Mouse (Mus musculus) small intestine, adult 2 months (tissue): ENCODE measurements around the gene Wdr4. TPM values are rescaled to one million over a fixed set of nuclear protein-coding genes. Genes with fewer than 3 reads are reported as not detected.

Source experiments
- H3K27ac ChIP-seq: fragments of 200-500 bp; 2 replicates; pipeline ENCODE4 v1.5.1; 2012; ENCODE audit warnings: low read depth, low read length, control low read depth, inconsistent platforms; ENCODE audit not compliant: insufficient read depth
- H3K27me3 ChIP-seq: fragments of 200-500 bp; 2 replicates; pipeline ENCODE4 v1.6.1; 2012; ENCODE audit warnings: mild to moderate bottlenecking, moderate library complexity, low read length, inconsistent platforms; ENCODE audit not compliant: control insufficient read depth, insufficient read depth
- H3K36me3 ChIP-seq: fragments of 200-500 bp; 2 replicates; pipeline ENCODE4 v1.6.1; 2012; ENCODE audit warnings: mild to moderate bottlenecking, low read length, control low read depth, inconsistent platforms; ENCODE audit not compliant: control insufficient read depth, insufficient read depth
- H3K4me1 ChIP-seq: fragments of 200-500 bp; 2 replicates; pipeline ENCODE4 v1.6.1; 2012; ENCODE audit warnings: low read length, inconsistent platforms, mixed read lengths; ENCODE audit not compliant: control insufficient read depth, insufficient read depth, insufficient read length
- H3K4me3 ChIP-seq: fragments of 200-500 bp; 2 replicates; pipeline ENCODE4 v1.5.1; 2012; ENCODE audit warnings: low read depth, mild to moderate bottlenecking, control low read depth, inconsistent platforms, low read length, moderate library complexity
- CTCF ChIP-seq: fragments of 200-500 bp; IDR thresholded peaks from 2 replicates; pipeline ENCODE4 v1.5.1; 2012; ENCODE audit warnings: low read depth, mild to moderate bottlenecking, control low read depth, inconsistent platforms, low read length, moderate library complexity, mixed read lengths; ENCODE audit not compliant: insufficient replicate concordance, insufficient read length; ENCODE audit errors: extremely low read depth
- POLR2A ChIP-seq: fragments of 200-500 bp; IDR thresholded peaks from 2 replicates; pipeline ENCODE4 v1.6.1; 2012; ENCODE audit warnings: low read depth, mild to moderate bottlenecking, control low read depth, inconsistent platforms, low read length, moderate library complexity
- WGBS: fragments of 180-500 bp; shearing (Covaris S2); methylation state at CpG from one replicate; pipeline ENCODE4 v1.1.7; 2018; 5-methylcytosine and 5-hydroxymethylcytosine counted together
- polyA plus RNA-seq: library from polyadenylated mRNA; depleted of rRNA; stranded (reverse); fragments of >200 nt; gene quantifications from 2 replicates; pipeline ENCODE4 v1.2.3, GENCODE M21; 2012

The Wdr4 gene
- polyA plus RNA-seq, 1 experiment = 25.4 TPM

DNA sequence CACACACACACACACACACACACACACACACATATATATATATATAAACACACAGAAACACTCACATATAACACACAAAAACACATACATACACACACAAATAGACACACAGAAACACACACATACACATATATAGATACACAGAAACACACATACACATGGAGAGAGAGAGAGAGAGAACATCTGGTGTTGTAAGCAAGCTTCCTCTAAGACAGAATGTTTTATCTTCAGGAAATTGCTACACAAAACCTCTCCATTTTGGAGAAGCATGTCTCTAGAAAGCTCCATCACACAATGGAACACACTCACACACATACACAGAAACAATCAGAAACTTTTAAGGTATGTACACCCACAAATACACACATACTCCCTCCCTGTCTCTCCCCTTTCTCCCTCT lies 28.4 kb downstream of the Wdr4 start:
- no peak for TF ChIP-seq CTCF
- no peak for TF ChIP-seq POLR2A
- no peaks in the 10 kb centered on the region for H3K27me3 ChIP-seq

DNA sequence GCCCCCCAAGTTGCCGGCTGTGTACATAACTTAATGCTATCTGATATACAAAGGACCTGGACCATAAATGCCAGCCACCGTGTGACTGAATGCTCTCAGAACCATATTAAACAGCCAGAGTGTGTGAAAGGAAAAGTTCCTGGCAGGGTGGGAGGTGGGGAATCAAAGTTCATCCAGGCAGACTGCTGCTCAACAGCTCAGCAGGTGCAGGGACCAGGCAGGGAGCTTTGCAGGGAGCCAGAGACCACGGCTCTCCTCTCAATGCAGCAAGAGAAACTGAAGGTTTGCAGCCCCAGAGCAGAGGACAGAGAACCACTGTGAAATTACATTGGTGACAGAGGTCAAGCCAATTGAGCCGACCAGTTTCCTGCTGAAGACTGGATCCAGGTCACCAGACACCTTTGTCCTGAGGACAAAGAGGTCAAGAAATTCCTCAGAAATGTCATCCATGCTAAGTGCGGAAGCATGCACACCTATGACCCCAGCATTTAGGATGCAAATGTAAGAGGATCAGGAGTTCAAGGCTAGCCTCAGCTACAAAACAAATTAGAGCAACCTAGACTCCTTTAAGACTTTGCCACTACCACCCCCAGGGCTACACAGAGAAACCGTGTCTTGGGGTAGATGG lies 32.2 kb downstream of the Wdr4 start:
- Histone ChIP-seq H3K36me3 (no peaks in the 10 kb centered on the region), H3K4me3 (no peak overlapping the region), H3K27me3 (no peaks in the 10 kb centered on the region), H3K27ac (no peak overlapping the region), H3K4me1 (peaks cover 9% of the 10 kb centered on the region; the same call in 1 of the 2 replicates)
- TF ChIP-seq CTCF (no peak), POLR2A (no peak)
- WGBS = 22% methylated on average over 6 of the region's 6 CpGs

More for the DNA sequence above, 28.4 kb downstream of the Wdr4 start:
- no peak overlapping the region for H3K27ac ChIP-seq
- peaks cover 5% of the 10 kb centered on the region; the same call in 1 of the 2 replicates for H3K36me3 ChIP-seq
- H3K4me3 ChIP-seq = no peak overlapping the region
- H3K4me1 ChIP-seq = peaks cover 9% of the 10 kb centered on the region; the same call in 1 of the 2 replicates

DNA sequence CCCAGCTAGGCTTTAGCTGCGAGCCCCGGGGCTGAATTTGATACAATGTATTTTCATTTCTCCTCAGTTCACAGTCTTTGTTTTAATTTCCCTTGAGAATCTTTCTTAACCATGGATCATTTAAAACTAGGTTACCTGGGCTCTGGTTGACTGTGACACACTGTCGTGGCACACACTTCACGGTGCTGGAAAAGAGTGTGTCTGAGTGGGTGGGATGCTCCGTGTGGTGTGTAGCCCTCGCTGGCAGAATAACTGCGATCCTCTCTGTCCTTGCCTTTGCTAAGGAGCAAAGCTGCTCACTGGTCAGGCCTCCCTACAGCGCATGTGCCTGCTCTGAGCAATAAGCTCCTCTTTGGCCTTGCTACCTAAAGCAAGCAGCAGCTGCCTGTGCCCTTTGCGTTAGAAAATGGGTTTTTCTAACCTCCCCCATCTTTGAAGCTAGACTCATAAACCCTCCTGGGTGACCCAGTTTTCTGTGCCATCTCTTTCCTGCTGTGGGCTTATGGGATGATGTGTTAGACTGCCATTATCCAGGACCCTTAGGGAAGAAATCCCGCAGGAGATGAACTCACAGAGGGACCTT lies 33.1 kb downstream of the Wdr4 start:
- Histone ChIP-seq H3K27ac (no peak overlapping the region), H3K27me3 (no peaks in the 10 kb centered on the region), H3K4me3 (no peak overlapping the region), H3K4me1 (peaks cover 9% of the 10 kb centered on the region; the same call in 1 of the 2 replicates), H3K36me3 (no peaks in the 10 kb centered on the region)
- no peak for TF ChIP-seq POLR2A
- no peak for TF ChIP-seq CTCF
- WGBS = 77% methylated on average over 10 of the region's 10 CpGs

DNA sequence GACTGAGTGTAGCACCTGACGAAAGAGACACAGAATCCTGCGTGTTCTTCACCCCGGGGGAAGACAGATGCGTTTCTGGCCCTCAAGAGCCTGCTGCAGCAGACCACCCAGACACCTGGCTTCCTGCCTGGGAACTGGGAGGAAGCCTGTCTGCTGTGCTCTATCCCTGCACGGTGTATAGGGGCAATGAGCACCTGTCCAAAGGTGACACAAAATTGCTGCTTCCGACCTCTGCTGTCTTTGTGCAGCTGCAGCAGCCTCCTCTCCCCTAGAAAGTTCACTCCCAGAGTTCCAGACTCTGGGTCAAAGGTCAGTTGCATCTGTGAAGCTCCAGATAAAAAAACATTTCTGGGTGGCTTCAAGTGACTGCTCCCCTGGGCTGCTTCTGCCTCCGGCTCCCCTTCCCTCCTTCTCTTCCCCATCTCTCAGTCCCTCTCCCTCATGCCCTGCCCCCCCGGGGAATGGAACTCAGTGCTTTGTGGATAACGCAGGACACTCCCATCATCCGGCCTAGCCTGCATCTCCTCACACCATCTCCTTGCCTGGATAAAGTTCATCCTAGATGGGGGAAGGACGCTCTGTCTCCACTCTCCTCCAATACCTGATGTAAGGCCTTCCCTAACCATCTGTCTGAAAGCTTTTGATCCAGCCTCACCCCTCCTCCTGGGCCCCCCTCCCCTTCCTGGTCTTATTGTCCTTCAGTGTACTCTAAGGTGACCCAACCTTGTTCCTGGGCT lies 40.5 kb downstream of the Wdr4 start:
- peak; percentile 21; the same call in 1 of the 2 replicates for TF ChIP-seq POLR2A
- TF ChIP-seq CTCF = no peak
- WGBS = 21% methylated on average over 11 of the region's 11 CpGs
- Histone ChIP-seq H3K36me3 (peaks cover 23% of the 10 kb centered on the region), H3K4me3 (no peak overlapping the region), H3K27me3 (no peaks in the 10 kb centered on the region), H3K27ac (no peak overlapping the region), H3K4me1 (peaks cover 11% of the 10 kb centered on the region)

DNA sequence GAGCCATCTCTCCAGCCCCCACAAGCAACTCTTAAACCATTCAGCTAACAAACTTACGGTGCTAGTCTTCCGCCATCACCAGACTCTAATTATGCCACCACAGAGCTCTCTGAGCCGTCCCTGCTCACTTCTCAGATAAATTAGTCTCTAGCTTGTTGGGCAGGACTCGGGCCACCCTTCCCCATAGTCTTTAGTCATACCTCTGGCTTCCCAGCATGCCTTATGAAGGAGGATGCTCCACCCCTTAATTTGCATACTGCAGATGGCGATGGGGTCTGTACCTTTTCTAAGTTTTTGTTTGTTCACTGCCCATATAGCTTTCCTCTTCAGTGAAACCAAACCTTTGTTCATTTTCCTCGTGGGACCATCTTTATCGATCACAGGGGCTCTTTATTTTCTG lies 41.2 kb downstream of the Wdr4 start:
- WGBS = 50% methylated on average over 7 of the region's 7 CpGs
- no peak overlapping the region for H3K27ac ChIP-seq
- no peaks in the 10 kb centered on the region for H3K27me3 ChIP-seq

DNA sequence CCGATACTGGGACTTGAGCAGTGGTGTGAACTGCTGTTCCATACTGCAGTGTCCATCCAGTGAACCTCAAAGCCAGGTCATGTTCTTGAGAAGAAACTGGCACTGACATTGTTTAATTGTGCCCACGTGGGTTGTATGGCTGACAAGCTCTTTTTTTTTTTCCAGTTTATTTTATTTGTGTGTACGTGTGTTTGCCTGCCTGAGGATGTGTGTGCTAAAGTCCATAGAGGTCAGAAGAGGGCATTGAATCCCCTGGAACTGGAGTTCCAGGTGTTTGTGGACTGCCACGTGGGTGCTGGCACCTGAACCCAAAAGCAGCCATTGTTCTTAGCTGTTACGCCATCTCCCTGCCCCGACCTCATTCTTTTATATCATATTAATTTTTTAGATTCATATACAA lies 45.4 kb downstream of the Wdr4 start:
- WGBS = 66% methylated on average over 6 of the region's 6 CpGs
- Histone ChIP-seq H3K27me3 (no peaks in the 10 kb centered on the region), H3K36me3 (peaks cover 65% of the 10 kb centered on the region)

More for the DNA sequence above, 41.2 kb downstream of the Wdr4 start:
- Histone ChIP-seq H3K4me1 (peaks cover 11% of the 10 kb centered on the region), H3K4me3 (no peak overlapping the region), H3K36me3 (peaks cover 30% of the 10 kb centered on the region)
- TF ChIP-seq CTCF (no peak), POLR2A (no peak)

DNA sequence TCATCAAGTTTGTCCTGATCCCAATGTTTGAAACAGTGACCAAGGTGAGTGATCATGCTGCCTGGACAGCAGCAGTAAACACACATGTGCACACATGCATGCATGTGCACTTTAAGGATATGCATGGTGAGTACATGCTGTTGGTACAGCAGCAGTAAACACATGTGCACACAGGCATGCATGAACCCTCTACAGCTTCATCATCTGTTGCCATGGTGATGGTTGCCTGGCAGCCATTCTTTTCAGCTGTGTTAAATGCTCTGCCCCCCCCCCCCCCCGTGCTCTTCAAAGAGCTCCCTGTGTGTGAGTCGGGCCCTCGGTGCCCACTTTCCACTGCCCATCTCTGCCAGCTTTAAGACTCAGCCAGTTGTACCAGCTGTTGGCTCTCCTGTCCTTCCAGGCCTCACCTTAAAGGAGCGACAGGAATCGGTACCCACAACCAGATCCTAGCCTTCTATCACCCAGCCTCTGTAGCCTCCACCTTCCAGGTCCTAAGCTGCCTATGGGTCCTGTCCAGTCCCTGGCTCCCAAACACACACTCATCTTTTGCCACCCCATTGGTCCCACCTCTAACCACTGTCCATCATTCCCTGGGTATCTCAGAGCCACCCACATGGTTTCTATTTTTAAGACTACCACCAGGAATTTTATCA lies 48.9 kb downstream of the Wdr4 start:
- 91% methylated on average over 5 of the region's 5 CpGs for WGBS
- Histone ChIP-seq H3K27ac (no peak overlapping the region), H3K27me3 (no peaks in the 10 kb centered on the region), H3K4me3 (no peak overlapping the region), H3K4me1 (no peaks in the 10 kb centered on the region), H3K36me3 (peaks cover 79% of the 10 kb centered on the region)
- no peak for TF ChIP-seq CTCF
- no peak for TF ChIP-seq POLR2A

More for the DNA sequence above, 45.4 kb downstream of the Wdr4 start:
- TF ChIP-seq CTCF = no peak
- no peak for TF ChIP-seq POLR2A
- no peak overlapping the region for H3K27ac ChIP-seq
- no peak overlapping the region for H3K4me3 ChIP-seq
- peaks cover 4% of the 10 kb centered on the region for H3K4me1 ChIP-seq
